Mouse (Mus musculus) midbrain, embryonic 13.5 days (tissue): ENCODE results near the gene Ksr2. TPM values are rescaled to one million over a fixed set of nuclear protein-coding genes. Genes with fewer than 3 reads are reported as not detected.
A peak's percentile ranks its signal among the peaks of the same experiment; 100 is the strongest.
"Not testable (repeated sequence)": the region's sequence is repeated elsewhere in the genome, so short reads cannot be mapped to it uniquely, and the experiment has no call there.

ENCODE experiments used
- ATAC-seq: fragments of 200-750 bp; cut with Nextera tagmentation; 2 replicates; pipeline ENCODE4 v1.8.0; 2017; ENCODE audit warnings: mild to moderate bottlenecking, moderate TSS enrichment, moderate library complexity
- H3K27ac ChIP-seq: fragments of 300-500 bp; sonication (generic); 2 replicates; pipeline ENCODE4 v1.5.1; 2015; ENCODE audit warnings: inconsistent platforms, mild to moderate bottlenecking, moderate library complexity
- H3K27me3 ChIP-seq: fragments of 300-500 bp; sonication (generic); 2 replicates; pipeline ENCODE4 v1.6.1; 2015; ENCODE audit warnings: mild to moderate bottlenecking, inconsistent platforms
- H3K36me3 ChIP-seq: fragments of 300-500 bp; sonication (generic); 2 replicates; pipeline ENCODE4 v1.6.1; 2015; ENCODE audit warnings: mild to moderate bottlenecking, inconsistent platforms
- H3K4me1 ChIP-seq: fragments of 300-500 bp; sonication (generic); replicated peaks from 2 replicates; pipeline ENCODE4 v1.6.1; 2015; ENCODE audit warnings: inconsistent platforms
- H3K4me2 ChIP-seq: fragments of 300-500 bp; sonication (generic); replicated peaks from 2 replicates; pipeline ENCODE4 v1.6.1; 2015; ENCODE audit warnings: moderate library complexity, mild to moderate bottlenecking, inconsistent platforms
- H3K4me3 ChIP-seq: fragments of 300-500 bp; sonication (generic); replicated peaks from 2 replicates; pipeline ENCODE4 v1.5.1; 2015; ENCODE audit warnings: mild to moderate bottlenecking, inconsistent platforms
- H3K9ac ChIP-seq: fragments of 300-500 bp; sonication (generic); replicated peaks from 2 replicates; pipeline ENCODE4 v1.6.1; 2015; ENCODE audit warnings: mild to moderate bottlenecking, inconsistent platforms
- H3K9me3 ChIP-seq: fragments of 300-500 bp; sonication (generic); 2 replicates; pipeline ENCODE4 v1.6.1; 2016; ENCODE audit warnings: mild to moderate bottlenecking, inconsistent platforms
- WGBS: fragments of 180-500 bp; shearing (Covaris S2); methylation state at CpG from one replicate; pipeline ENCODE4 v1.1.7; 2015; 5-methylcytosine and 5-hydroxymethylcytosine counted together
- polyA plus RNA-seq: library from polyadenylated mRNA; unstranded; fragments of >200 nt; fragmentation: Nextera tagmentation; extraction: Ambion mirVana; gene quantifications from 2 replicates; pipeline ENCODE4 v1.2.1, GENCODE M21; 2015

Gene Ksr2
- polyA plus RNA-seq, result 5.1 and 6.9 TPM in 2 replicates

DNA sequence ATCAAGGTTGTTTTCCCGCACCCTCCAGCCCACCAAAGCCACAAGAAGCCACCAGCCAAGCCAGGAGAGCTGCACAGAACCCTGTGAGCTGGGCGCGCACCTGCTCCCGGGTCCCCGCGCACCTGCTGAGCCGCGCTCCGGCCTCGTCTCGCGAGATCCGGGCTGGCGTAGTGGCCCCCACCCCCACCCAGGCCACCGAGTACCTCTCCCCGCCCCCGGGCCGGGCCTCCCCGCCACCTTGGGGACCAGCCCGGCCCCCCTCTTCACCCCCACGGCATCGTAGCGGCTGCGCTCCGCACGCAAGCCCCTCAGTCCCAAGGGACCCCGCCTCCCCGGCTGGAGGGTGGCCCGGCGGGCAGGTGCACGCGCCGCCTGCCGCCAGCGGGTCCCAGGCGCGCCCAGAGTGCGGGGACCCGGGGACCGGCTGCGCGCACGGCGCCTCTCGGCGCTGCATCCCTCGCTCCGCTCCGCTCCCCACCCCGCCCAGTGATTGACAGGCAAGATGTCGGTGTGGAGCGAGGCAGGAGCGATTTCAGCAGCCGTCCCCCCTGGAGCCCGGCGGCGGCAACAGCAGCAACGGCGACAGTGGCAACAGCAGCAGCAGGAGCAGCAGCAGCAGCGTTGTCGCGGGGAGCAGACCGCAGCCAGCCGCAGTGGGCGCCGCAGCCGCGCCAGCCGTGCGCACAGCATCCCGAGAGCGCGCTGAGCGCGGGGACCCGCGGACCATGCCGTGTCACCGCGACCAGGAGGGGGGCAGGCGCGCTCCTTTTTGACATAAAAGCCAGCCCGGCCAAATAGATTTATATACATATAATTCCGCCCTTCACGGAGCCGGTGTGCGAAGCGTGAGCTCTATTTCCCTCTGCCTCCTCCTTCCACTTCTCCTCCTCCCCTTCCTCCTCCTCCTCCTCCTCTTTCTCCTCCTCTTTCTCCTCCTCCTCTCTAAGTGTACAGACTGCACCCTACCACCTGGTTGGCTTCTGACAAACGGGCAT, at the start of gene Ksr2:
Gene Ksr2, plus strand, starts transcription at position 494 of the 995 bp plus-strand sequence.
- Histone ChIP-seq H3K4me1 (peaks cover 26% of the 10 kb centered on the region), H3K4me3 (peak within 1 kb of the TSS; percentile 71), H3K27me3 (no peaks in the 10 kb centered on the region; the same call in none of the 2 replicates), H3K9ac (peak within 1 kb of the TSS; percentile 84), H3K4me2 (peak within 1 kb of the TSS; percentile 71), H3K9me3 (no peaks in the 10 kb centered on the region), H3K27ac (peak within 1 kb of the TSS; percentile 99), H3K36me3 (no peaks in the 10 kb centered on the region)
- peak; percentile 95 for ATAC-seq
- WGBS, result under 1% methylated on average over 88 of the region's 89 CpGs

DNA sequence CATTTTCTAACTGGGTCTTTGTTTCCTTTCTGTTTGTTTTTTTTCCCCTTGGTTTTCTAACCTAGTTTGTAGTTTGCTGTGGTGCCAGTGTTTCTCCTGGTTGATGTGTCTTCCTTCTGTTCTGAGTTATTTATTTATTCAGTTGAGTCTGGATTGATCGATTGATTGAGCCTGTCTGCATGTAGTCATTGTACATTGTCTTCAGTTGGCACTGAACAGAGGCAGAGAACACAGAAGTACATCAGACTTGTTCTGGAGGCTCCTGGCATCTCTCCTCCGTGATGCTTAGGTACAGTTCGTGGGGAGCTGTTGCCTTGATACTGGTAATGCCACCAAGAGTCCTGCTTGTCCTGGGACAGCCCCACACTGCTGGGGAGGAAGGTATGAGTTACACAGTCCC, 49.0 kb upstream of the Ksr2 start:
- WGBS, result 85% methylated on average over 3 of the region's 3 CpGs
- peaks cover 63% of the 10 kb centered on the region for H3K36me3 ChIP-seq
- no peak for ATAC-seq
- H3K27ac ChIP-seq, result no peak overlapping the region
- no peaks in the 10 kb centered on the region for H3K9me3 ChIP-seq
- H3K4me2 ChIP-seq, result no peak overlapping the region
- H3K27me3 ChIP-seq, result no peaks in the 10 kb centered on the region
- no peak overlapping the region for H3K4me3 ChIP-seq
- no peak overlapping the region for H3K9ac ChIP-seq
- H3K4me1 ChIP-seq, result peaks cover 31% of the 10 kb centered on the region

DNA sequence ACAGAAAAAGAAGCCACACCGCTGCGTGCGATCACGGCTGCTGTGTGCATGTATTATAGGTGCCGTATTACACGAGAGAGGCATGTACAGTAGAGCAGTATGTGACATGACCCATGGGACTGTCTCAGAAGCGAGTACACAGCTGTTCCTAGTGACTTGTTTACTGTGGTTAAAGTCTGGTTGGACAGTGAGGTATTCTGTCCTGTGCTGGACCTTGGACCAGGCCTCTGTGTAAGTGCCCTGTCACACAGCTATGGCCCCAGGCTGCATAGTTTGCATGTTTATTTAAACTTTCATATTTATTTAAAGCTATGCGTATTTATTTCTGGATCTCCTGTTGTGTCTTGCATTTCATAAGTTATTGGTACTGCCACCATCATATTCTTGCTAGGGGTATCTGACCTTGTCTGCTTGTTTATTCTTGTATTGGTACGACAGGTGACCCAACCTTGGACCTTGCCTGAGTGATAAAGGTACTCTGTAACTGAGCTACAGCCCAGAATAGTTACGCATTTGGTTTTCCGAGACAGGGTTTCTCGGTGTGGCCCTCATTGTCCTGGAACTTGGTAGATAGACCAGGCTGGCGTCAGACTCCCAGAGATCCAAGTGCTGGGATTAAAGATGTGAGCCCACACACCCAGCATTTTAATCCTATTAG, 47.8 kb upstream of the Ksr2 start:
- Histone ChIP-seq H3K9ac (no peak overlapping the region), H3K27me3 (no peaks in the 10 kb centered on the region), H3K4me3 (no peak overlapping the region), H3K9me3 (no peaks in the 10 kb centered on the region), H3K27ac (no peak overlapping the region), H3K4me1 (peaks cover 19% of the 10 kb centered on the region), H3K36me3 (peaks cover 75% of the 10 kb centered on the region), H3K4me2 (no peak overlapping the region)
- ATAC-seq, result no peak
- 88% methylated on average over 13 of the region's 13 CpGs for WGBS

DNA sequence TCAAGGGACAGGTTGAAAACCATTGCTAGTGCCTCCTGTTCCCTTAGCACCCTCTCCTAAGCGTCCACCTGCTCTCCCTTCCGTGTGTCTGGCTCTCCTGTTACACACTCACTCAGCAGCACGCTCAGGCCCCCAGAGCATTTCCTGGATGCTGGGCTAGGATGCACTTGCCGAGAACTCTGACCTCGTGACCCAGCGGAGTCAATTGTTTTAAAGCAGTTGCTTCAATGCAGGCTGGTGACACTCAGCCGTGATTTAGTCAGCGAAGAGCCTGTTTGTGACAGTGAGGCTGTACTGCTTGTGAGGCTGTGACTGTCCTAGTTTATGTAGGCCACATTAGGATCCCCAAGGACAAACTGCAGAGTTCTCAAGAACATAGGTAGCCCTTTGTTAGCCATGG, 46.6 kb upstream of the Ksr2 start:
- Histone ChIP-seq H3K27me3 (no peaks in the 10 kb centered on the region), H3K36me3 (peaks cover 87% of the 10 kb centered on the region), H3K4me2 (no peak overlapping the region), H3K4me1 (peaks cover 8% of the 10 kb centered on the region; the same call in 1 of the 2 replicates), H3K9ac (no peak overlapping the region), H3K27ac (no peak overlapping the region), H3K9me3 (no peaks in the 10 kb centered on the region), H3K4me3 (no peak overlapping the region)
- 66% methylated on average over 8 of the region's 8 CpGs for WGBS
- ATAC-seq, result no peak

DNA sequence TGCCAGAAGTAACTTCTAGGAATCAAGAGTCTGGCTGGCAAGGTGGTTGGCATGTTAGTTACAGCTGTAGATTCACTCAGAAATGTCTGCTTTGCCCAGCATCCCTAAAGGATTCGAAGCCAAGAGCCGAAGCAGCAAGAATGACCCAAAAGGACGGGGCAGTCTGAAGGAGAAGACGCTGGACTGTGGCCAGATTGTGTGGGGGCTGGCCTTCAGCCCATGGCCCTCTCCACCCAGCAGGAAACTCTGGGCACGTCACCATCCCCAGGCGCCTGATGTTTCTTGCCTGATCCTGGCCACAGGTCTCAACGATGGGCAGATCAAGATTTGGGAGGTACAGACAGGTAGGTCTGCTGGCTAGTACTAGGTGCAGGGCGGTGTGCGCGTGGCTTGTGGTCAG, 43.2 kb upstream of the Ksr2 start:
- Histone ChIP-seq H3K9me3 (no peaks in the 10 kb centered on the region), H3K36me3 (peaks cover 96% of the 10 kb centered on the region)
- no peak for ATAC-seq

DNA sequence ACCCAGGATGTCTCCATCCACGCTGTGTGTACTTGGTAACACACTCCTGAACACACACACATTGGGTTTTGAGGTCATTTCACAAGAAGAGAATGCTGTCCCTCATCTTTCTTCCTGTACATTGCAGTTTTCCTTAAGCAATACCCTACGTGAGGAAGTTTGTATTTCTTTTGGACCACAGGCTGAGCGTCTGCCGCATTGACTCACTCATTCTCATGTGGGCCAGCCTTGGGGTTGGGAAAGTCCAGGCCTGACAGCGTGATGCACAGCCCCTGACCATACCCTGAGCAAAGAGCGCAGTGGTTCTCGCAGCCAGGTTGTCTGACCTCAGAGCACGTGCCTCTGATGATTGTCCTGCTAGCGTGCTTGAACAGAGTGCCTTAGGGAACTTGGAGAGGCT, 40.4 kb upstream of the Ksr2 start:
- Histone ChIP-seq H3K27me3 (no peaks in the 10 kb centered on the region), H3K9ac (no peak overlapping the region), H3K27ac (no peak overlapping the region), H3K9me3 (no peaks in the 10 kb centered on the region), H3K4me2 (no peak overlapping the region), H3K36me3 (peaks cover 97% of the 10 kb centered on the region), H3K4me3 (no peak overlapping the region), H3K4me1 (no peaks in the 10 kb centered on the region)
- ATAC-seq, result no peak
- WGBS, result 93% methylated on average over 9 of the region's 9 CpGs

More for the DNA sequence above, 43.2 kb upstream of the Ksr2 start:
- H3K9ac ChIP-seq, result no peak overlapping the region
- no peak overlapping the region for H3K27ac ChIP-seq
- H3K4me1 ChIP-seq, result no peaks in the 10 kb centered on the region
- no peak overlapping the region for H3K4me2 ChIP-seq
- H3K27me3 ChIP-seq, result no peaks in the 10 kb centered on the region
- no peak overlapping the region for H3K4me3 ChIP-seq
- 92% methylated on average over 10 of the region's 10 CpGs for WGBS

DNA sequence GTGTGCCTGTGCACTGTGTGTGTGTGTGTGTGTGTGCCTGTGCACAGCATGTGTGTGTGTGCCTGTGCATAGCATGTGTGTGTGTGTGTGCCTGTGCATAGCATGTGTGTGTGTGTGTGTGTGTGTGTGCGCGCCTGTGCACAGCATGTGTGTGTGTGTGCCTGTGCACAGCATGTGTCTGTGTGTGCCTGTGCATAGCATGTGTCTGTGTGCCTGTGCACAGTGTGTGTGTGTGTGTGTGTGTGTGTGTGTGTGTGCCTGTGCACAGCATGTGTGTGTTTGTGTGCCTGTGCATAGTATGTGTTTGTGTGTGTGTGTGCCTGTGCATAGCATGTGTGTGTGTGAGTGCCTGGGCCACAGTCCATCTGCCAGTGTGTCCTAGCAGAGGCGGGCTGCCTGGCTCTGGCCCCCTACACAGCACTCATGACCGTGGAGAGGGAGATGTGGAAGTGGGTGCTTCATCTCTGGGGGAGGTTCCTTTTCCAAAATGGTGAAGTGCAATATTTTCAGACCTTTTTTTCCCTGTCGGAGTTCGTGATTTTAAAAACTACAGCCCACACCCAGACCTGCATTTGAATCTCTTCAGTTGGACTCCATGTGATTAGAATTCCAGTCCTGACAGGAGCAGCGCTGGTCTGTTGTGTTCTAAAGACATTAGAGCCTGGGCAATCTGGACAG, 39.3 kb upstream of the Ksr2 start:
- H3K4me2 ChIP-seq, result no peak overlapping the region
- H3K27me3 ChIP-seq, result no peaks in the 10 kb centered on the region
- H3K27ac ChIP-seq, result no peak overlapping the region
- no peak for ATAC-seq
- H3K4me1 ChIP-seq, result no peaks in the 10 kb centered on the region
- peaks cover 97% of the 10 kb centered on the region for H3K36me3 ChIP-seq
- no peaks in the 10 kb centered on the region for H3K9me3 ChIP-seq
- no peak overlapping the region for H3K9ac ChIP-seq
- WGBS, result 93% methylated on average over 7 of the region's 7 CpGs
- H3K4me3 ChIP-seq, result no peak overlapping the region

DNA sequence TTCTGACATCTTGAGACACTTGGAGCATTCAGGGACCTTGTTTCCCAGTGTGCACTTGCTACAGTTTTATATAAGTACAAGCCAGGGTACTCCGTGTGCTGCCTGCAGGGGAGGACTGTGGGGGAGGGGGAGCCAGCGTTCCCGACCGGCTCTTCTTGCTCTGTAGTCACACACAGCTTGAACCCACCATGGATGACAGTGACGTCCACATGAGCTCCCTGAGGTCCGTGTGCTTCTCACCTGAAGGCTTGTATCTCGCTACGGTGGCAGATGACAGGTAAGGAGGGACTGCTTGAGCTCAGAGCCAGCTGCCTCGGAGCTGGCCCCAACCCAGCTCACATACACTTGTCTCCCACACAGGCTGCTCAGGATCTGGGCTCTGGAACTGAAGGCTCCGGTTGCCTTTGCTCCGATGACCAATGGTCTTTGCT, 37.5 kb upstream of the Ksr2 start:
- Histone ChIP-seq H3K27me3 (no peaks in the 10 kb centered on the region), H3K9ac (no peak overlapping the region), H3K36me3 (peaks cover 97% of the 10 kb centered on the region), H3K9me3 (no peaks in the 10 kb centered on the region), H3K4me1 (no peaks in the 10 kb centered on the region), H3K4me2 (no peak overlapping the region), H3K4me3 (no peak overlapping the region), H3K27ac (no peak overlapping the region)
- WGBS, result 81% methylated on average over 11 of the region's 11 CpGs
- no peak for ATAC-seq

DNA sequence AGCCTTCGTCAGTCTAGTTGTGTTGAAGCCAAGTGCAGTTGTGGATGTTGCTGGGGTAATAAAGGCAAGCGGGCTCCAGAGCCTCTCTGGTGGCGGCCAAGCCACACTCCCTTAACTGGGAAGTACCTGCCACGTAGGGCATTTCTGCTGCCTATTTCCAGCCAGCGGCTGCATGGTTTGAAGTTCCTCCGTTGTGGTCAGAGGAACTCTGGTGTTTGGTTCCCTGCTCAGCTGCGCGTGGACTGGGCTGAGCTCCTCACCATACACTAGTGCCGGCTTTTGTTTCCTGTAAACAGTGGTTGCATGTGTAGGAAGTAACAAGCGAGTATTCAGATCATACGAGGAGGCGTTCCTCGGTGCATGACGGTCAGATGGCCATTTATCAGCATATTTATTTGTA, 36.1 kb upstream of the Ksr2 start:
- H3K4me2 ChIP-seq, H3K4me1 ChIP-seq, H3K27me3 ChIP-seq, H3K27ac ChIP-seq, H3K4me3 ChIP-seq, ATAC-seq, H3K9me3 ChIP-seq, H3K9ac ChIP-seq: not testable (repeated sequence)
- H3K36me3 ChIP-seq, result peaks cover 97% of the 10 kb centered on the region
- 95% methylated on average over 14 of the region's 14 CpGs for whole genome bisulfite sequencing

DNA sequence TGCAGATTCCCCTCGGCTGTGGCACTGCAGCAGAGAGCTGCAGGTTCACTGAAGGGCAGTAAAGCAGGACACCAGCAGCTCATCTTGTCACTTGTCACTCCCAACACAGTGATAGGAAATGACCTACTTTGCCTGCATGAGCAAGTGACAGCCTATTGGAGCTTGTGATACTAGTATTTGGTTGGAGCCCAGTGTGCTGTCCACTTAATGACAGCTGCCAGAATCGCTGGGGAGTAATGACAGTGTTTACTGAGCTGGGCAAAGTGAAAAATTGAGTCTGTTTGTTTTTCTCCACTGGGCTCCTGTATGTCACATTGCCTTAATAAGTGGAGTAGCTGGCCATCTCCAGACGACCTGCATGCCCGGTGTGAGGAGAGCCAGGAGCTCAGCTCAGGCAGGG, 33.6 kb upstream of the Ksr2 start:
- no peak for ATAC-seq

DNA sequence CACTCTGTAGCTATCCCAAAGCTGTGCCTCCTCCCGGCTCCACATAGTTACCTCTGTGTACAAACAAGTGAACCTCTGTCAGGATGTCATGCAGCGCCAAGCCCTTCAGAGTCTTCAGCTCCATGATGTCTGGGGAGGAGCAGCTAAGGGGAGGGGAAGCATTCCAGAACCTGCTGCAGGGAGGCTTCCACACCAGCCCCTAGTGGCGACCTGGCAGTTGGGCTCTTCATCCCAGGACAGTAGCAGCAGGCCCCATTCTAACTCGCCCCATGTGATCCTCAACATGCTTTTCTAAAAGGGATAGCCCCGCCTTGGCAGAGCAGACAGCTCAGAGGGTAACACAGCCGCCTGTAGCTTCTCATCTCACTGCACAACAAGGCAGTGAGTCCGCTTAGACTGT, 32.0 kb upstream of the Ksr2 start:
- 82% methylated on average over 7 of the region's 7 CpGs for WGBS
- Histone ChIP-seq H3K9me3 (no peaks in the 10 kb centered on the region), H3K4me1 (no peaks in the 10 kb centered on the region), H3K4me3 (no peak overlapping the region), H3K36me3 (peaks cover 87% of the 10 kb centered on the region), H3K4me2 (no peak overlapping the region), H3K9ac (no peak overlapping the region), H3K27ac (no peak overlapping the region), H3K27me3 (no peaks in the 10 kb centered on the region)
- no peak for ATAC-seq

More for the DNA sequence above, 33.6 kb upstream of the Ksr2 start:
- WGBS, result 83% methylated on average over 4 of the region's 4 CpGs
- no peak overlapping the region for H3K27ac ChIP-seq
- no peaks in the 10 kb centered on the region for H3K27me3 ChIP-seq
- H3K4me1 ChIP-seq, result no peaks in the 10 kb centered on the region
- no peak overlapping the region for H3K9ac ChIP-seq
- no peak overlapping the region for H3K4me3 ChIP-seq
- H3K9me3 ChIP-seq, result no peaks in the 10 kb centered on the region
- no peak overlapping the region for H3K4me2 ChIP-seq
- H3K36me3 ChIP-seq, result peaks cover 97% of the 10 kb centered on the region

DNA sequence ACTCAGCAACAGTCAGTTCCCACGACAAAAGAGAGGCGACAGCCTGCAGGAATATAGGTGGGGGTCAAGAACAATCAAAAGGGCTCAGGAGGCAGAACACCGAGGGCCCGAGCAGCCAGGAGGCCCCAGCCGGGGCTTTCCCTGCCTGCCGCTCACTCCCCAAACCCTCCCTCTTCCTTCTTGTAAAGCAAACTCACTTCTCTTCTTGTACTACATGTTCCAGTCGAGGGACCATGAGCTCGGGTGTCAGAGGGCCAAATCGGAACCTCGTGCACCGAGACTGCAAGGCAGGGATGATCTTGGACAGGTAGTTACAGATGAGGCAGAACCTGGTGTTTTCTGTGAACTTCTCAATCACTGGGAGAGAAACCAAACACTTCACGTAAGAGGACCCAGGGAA, 30.6 kb upstream of the Ksr2 start:
- 82% methylated on average over 12 of the region's 12 CpGs for WGBS
- no peak for ATAC-seq
- H3K4me3 ChIP-seq, result no peak overlapping the region
- H3K4me1 ChIP-seq, result peaks cover 12% of the 10 kb centered on the region
- H3K27ac ChIP-seq, result no peak overlapping the region
- H3K27me3 ChIP-seq, result no peaks in the 10 kb centered on the region
- no peak overlapping the region for H3K4me2 ChIP-seq
- no peaks in the 10 kb centered on the region for H3K9me3 ChIP-seq
- no peak overlapping the region for H3K9ac ChIP-seq
- peaks cover 73% of the 10 kb centered on the region for H3K36me3 ChIP-seq
